Mouse (Mus musculus): ENCODE measurements at regions not wholly inside any gene's neighbourhood (a gene's known extent, or its start where the extent isn't known, plus 50 kb on each side); places are given as distances from the start of the nearest gene placed in this dataset.

DNA sequence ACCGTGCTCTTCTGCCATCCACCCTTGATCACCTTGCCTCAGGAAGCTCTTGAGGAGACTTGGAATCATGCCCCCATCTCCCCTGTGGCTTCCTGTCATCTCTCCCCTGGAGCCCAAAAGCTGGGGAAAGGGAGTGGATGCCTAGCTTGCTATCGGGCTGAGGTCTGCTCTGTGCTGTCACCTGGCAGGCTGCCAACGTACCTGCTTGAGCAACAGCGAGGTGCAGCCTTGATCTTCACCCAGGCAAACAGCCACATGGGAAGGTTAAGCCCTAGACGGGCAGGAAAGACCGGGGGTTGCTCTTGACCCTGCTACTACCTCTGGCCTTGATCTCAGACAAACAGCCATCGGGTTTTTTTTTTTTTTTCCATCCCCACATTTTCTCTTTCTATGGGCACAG is 90.9 kb upstream of the Hes1 start:
- TF ChIP-seq CTCF (IDR thresholded peaks at IDR 0.05; ENCODE audit: borderline replicate concordance, extremely low read depth, insufficient read depth, insufficient read length) = no peak
- TF ChIP-seq POLR2A (IDR thresholded peaks at IDR 0.05; ENCODE audit: borderline replicate concordance, extremely low read depth, insufficient read depth, insufficient read length, poor library complexity, severe bottlenecking) = no peak
- no peak for DNase-seq (ENCODE audit: low read depth)

DNA sequence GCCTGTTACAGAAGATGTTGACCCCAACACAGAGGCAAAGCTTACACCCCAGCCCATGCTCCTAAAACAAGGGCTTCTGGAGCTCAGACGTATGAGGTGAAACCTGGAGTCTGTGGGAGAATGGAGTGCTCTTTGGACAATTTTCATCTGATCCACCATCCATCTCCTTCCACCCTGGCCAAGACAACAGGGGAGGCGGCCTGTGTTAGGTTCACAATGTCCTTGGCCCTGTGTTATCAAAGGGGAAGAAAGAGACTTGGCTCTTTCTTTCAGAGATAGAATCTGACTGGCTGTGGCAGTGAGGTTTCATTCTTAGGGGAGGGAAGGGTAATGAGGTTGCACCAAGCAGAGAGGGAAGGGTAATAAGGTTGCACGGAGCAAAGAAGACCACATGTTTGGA is 88.4 kb upstream of the Hes1 start:
- TF ChIP-seq POLR2A (IDR thresholded peaks at IDR 0.05; ENCODE audit: borderline replicate concordance, extremely low read depth, insufficient read depth, insufficient read length, poor library complexity, severe bottlenecking) = no peak
- TF ChIP-seq CTCF (IDR thresholded peaks at IDR 0.05; ENCODE audit: borderline replicate concordance, extremely low read depth, insufficient read depth, insufficient read length) = no peak
- no peak for DNase-seq (ENCODE audit: low read depth)

DNA sequence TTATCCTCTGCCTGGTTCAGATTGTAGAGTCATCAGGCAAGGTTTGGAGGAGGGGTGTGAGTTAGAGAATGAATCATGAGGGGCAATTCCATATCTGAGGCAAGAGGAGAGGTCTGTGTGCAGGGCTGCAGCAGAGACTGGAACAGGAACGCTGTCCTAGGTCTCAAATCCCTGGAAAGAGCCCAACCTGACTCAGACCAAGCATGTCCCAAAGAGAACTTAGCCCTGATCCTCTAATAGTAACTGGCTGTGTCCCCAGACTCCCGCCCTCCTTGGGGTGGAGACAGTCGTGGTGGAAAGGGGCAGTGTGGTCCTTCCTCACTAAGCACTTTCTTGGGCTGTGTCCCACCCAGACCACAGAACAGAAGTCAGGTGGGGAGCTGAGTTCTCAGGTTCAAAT is 87.2 kb upstream of the Hes1 start:
- DNase-seq (ENCODE audit: low read depth) = no peak
- TF ChIP-seq POLR2A (IDR thresholded peaks at IDR 0.05; ENCODE audit: borderline replicate concordance, extremely low read depth, insufficient read depth, insufficient read length, poor library complexity, severe bottlenecking) = no peak
- TF ChIP-seq CTCF (IDR thresholded peaks at IDR 0.05; ENCODE audit: borderline replicate concordance, extremely low read depth, insufficient read depth, insufficient read length) = no peak

DNA sequence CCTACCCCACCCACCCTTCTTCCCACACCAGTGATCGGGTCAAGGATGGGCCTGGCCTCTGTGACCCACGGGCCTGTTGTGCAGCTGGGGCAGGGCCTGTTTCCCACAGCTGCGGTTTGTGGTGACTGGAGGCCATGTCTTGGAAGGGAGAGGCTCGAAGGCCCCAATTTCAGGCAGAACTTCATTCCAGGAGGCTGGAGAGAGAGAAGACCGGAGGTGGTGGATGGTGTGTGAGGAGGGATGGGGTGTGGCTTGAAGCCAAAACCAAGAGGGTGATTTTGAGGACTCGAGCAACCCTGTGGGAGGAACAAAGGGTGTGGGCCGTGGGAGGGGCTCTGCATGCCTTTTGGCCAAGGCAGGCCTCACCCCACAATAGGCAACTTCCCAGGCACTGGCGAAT is 86.5 kb upstream of the Hes1 start:
- TF ChIP-seq CTCF (IDR thresholded peaks at IDR 0.05; ENCODE audit: borderline replicate concordance, extremely low read depth, insufficient read depth, insufficient read length) (no peak), POLR2A (IDR thresholded peaks at IDR 0.05; ENCODE audit: borderline replicate concordance, extremely low read depth, insufficient read depth, insufficient read length, poor library complexity, severe bottlenecking) (no peak)
- DNase-seq (ENCODE audit: low read depth) = no peak

DNA sequence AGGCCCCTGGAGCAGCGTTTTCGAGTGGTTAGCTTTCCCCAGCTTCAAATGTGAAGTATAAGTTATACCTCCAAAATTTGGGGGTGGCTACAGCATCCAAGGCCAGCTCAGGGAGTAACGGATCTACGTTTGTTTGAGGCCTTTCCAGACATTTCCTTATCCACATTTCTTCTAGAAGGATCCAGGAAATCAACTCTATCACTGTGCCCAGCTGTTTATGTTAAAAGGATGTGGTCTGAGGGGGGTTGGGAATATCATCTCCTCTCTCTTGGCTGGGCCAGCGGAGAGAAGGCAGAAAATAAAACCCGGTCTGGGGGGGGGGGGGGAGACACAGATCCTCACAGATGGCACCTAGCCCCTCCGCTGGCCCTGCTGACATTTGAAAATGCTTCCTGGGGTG is 85.1 kb upstream of the Hes1 start:
- no peak for TF ChIP-seq CTCF (IDR thresholded peaks at IDR 0.05; ENCODE audit: borderline replicate concordance, extremely low read depth, insufficient read depth, insufficient read length)
- no peak for TF ChIP-seq POLR2A (IDR thresholded peaks at IDR 0.05; ENCODE audit: borderline replicate concordance, extremely low read depth, insufficient read depth, insufficient read length, poor library complexity, severe bottlenecking)
- no peak for DNase-seq (ENCODE audit: low read depth)

DNA sequence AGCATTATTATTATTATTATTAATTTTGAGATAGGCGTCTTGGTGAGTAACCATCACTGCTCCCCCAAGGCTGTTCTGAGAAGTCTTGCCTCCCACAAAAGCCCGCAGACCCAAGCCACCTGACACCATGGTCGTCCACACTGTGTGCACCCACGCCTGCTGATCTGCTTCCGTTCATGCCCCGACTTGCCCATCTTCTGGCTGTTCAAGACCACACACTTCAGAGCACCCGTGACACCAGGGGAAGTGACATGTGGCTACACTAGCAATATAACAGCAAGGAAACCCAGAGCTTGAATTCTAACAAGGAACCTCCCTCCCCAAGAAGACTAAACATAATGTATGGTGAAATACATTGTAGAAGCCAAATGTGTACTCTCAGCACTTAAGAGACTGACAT is 82.6 kb upstream of the Hes1 start:
- no peak for DNase-seq (ENCODE audit: low read depth)
- TF ChIP-seq POLR2A (IDR thresholded peaks at IDR 0.05; ENCODE audit: borderline replicate concordance, extremely low read depth, insufficient read depth, insufficient read length, poor library complexity, severe bottlenecking) (no peak), CTCF (IDR thresholded peaks at IDR 0.05; ENCODE audit: borderline replicate concordance, extremely low read depth, insufficient read depth, insufficient read length) (no peak)

DNA sequence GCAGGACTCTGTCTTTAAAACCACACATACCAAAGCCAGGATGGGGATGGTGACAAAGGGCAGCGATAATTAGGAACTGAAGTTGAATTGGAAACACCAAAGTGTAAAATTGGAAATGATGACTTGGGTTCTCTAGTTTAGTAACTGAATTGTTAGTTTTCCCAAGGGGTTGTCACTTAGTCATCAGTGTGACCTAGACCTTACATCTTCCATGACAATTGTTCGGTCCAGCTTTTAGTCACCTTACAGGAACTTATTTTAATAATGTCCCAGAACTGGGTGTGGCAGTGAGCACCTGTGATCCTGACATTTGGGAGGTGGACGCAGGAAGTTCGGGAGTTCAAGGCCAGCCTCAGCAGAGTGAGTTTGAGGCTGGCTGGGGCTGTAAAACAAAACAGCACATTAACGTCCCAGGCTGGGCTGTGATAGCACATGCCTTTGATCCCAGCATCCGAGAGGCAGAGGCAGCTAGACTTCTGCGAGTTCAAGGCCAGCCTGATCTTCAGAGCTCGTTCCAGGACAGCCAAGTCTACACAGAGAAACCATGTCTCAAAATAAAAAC is 81.9 kb upstream of the Hes1 start:
- no peak for DNase-seq (ENCODE audit: low read depth)
- no peak for TF ChIP-seq CTCF (IDR thresholded peaks at IDR 0.05; ENCODE audit: borderline replicate concordance, extremely low read depth, insufficient read depth, insufficient read length)
- TF ChIP-seq POLR2A (IDR thresholded peaks at IDR 0.05; ENCODE audit: borderline replicate concordance, extremely low read depth, insufficient read depth, insufficient read length, poor library complexity, severe bottlenecking) = no peak

DNA sequence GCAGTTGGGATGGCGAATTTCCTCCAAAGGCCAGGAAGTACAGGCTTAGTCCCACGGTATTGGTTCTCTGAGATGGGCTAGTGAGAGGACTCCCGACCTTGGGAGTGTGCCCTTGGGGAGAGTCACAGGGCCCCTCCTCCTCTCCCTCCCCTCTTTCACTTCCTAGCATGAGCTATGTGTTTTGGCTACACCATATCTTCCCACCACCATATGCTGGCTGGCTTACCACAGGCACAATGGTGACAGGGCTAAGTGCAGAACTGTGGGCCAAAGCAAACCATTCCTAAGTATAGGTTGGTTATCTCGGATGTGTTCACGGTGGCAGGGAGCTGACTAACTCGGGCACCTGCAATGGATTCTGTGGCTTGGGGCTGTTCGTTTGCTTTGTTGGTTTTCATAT is 81.0 kb upstream of the Hes1 start:
- DNase-seq (ENCODE audit: low read depth) = no peak

DNA sequence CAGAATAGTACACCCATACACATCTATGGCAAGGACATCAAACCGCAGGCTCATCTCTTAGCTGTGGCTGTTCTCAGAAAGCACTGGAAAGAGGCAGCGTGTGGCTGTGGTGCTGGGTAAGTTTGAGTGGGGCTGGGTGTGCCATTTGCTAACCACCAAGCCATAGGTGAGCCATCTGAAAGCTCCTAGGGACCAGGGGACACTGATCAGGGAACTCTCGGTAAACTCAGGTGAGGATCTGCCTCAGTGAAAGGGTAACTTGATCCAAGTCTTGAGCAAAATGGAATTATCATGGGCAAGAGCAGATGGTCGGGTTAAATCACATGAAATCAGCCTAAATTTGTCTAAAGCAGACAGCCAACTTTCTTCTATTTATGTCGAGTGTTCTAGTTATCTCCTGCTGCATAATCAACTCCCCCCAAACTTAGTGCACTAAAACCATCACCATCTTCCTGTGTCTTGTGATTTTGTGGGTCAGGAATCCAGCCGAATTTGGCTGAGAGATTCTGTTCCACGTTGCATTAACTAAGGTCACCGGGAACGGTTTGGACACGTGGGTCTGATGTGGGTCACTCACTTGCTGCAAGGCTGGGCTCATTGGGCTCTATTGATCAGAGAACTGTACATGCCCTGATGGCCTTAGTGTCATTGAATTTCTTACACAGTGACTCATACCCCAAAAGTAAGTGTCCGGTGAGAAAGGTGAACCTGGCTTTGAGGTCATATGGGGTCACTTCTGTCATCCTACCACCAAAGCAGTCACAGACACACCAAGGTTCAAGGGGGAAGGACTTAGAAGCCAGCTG is 78.9 kb upstream of the Hes1 start:
- TF ChIP-seq POLR2A (IDR thresholded peaks at IDR 0.05; ENCODE audit: borderline replicate concordance, extremely low read depth, insufficient read depth, insufficient read length, poor library complexity, severe bottlenecking) (no peak), CTCF (IDR thresholded peaks at IDR 0.05; ENCODE audit: borderline replicate concordance, extremely low read depth, insufficient read depth, insufficient read length) (no peak)
- DNase-seq (ENCODE audit: low read depth) = no peak

More for the DNA sequence above, 81.0 kb upstream of the Hes1 start:
- TF ChIP-seq CTCF (IDR thresholded peaks at IDR 0.05; ENCODE audit: borderline replicate concordance, extremely low read depth, insufficient read depth, insufficient read length) (no peak), POLR2A (IDR thresholded peaks at IDR 0.05; ENCODE audit: borderline replicate concordance, extremely low read depth, insufficient read depth, insufficient read length, poor library complexity, severe bottlenecking) (no peak)

DNA sequence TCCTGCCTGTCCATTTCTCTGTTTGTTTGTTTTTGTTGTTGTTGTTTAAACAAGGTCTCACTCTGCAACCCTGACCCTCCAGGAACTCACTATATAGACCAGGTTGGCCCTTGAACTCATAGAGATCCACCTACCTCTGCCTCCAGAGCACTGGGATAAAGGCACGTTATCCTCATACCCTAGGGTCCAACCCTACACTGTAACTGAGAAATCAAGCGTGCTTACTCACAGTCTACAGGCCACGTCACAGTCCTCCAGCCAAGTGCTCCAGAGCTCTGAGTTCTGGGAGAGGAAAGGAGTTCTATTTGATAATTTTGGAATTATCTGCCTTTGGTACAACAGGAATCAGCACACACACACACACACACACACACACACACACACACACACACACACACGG is 76.6 kb upstream of the Hes1 start:
- TF ChIP-seq CTCF (IDR thresholded peaks at IDR 0.05; ENCODE audit: borderline replicate concordance, extremely low read depth, insufficient read depth, insufficient read length) (no peak), POLR2A (IDR thresholded peaks at IDR 0.05; ENCODE audit: borderline replicate concordance, extremely low read depth, insufficient read depth, insufficient read length, poor library complexity, severe bottlenecking) (no peak)
- no peak for DNase-seq (ENCODE audit: low read depth)

DNA sequence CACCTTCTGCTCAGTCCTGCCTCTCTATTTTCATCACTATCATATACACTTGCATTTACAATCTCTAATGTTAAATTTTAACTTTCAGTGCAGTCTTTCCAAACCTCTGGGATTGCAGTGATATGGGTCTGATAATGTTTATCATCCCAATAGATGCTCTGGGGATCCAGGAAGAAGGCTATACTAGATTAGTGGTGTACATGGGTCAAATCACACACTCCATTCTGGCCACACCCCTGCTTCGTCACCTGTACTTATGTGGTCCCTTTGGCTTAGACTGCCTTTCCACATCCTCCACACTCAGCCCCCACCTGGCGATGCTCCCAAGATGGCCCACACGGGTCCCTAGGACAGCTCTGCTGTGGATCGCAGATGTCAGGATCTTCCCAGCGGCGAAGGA is 76.2 kb upstream of the Hes1 start:
- TF ChIP-seq CTCF (IDR thresholded peaks at IDR 0.05; ENCODE audit: borderline replicate concordance, extremely low read depth, insufficient read depth, insufficient read length) (no peak), POLR2A (IDR thresholded peaks at IDR 0.05; ENCODE audit: borderline replicate concordance, extremely low read depth, insufficient read depth, insufficient read length, poor library complexity, severe bottlenecking) (no peak)
- no peak for DNase-seq (ENCODE audit: low read depth)

DNA sequence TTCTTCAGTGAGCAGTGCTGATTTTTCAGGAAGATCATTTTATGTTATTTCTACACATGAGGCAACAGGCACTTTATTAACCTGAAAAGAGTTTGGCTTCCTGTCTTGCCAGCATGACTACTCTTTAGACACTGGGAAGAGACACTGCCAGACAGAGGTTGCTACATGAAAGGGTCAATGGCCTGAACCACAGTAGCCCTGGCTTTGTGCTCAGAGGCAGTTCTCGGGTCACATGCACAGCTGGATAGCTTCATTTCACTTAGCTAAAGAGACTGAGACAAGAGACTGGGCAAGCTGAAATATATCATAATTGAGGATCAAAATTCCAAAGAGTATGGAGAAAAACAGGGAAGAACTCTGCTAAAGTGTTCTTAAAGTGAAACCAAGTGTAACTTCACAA is 74.9 kb upstream of the Hes1 start:
- TF ChIP-seq POLR2A (IDR thresholded peaks at IDR 0.05; ENCODE audit: borderline replicate concordance, extremely low read depth, insufficient read depth, insufficient read length, poor library complexity, severe bottlenecking) (no peak), CTCF (IDR thresholded peaks at IDR 0.05; ENCODE audit: borderline replicate concordance, extremely low read depth, insufficient read depth, insufficient read length) (no peak)
- DNase-seq (ENCODE audit: low read depth) = no peak

All from brain, embryonic 14.5 days (tissue).